Mouse (Mus musculus): ENCODE measurements around the gene Vmn1r142. TPM values are rescaled to one million over a fixed set of nuclear protein-coding genes. Genes with fewer than 3 reads are reported as not detected.
"Not testable (repeated sequence)": the region's sequence is repeated elsewhere in the genome, so short reads cannot be mapped to it uniquely, and the experiment has no call there.

The Vmn1r142 gene
- total RNA-seq (2022), result not detected

DNA sequence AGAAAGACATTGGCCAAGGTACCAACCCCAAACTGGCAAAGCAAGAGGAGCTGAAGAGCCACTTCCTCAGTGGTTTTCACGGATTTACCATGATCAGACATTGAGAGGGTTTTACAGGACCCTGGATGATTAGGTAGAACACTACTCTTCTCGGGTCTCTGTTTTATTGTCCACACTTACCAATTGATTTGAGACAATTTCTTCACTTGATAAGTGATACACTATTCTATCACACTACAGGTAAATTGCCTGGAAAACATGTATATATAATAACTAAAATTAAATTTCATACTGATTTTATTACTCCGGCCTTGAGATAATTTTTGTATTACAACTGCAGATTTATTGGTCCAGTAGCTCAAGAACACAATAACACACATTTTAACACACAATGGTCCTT, at the start of gene Vmn1r142:
Gene Vmn1r142 (minus strand): TSS at position 101 of the 400 bp plus-strand sequence.
- DNase-seq, result not testable (repeated sequence)

DNA sequence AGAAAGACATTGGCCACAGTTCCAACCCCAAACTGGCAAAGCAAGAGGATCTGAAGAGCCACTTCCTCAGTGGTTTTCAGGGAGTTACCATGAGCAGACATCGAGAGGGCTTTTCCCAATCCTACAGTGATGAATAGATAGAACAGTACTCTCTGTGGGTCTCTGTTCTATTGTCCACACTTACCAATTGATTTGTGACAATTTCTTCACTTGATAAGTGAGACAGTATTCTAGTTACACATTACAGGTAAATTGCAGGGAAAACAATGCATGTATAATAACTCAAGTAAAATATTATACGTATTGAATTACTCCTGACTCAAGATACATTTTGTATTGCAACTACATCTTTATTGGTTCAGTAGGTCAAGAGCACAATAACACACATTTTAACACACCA, 37.3 kb upstream of the Vmn1r142 start, which contains the start of gene Gm8653:
Gene Gm8653 (minus strand): TSS at position 101 of the 400 bp plus-strand sequence.
- not testable (repeated sequence) for DNase-seq

DNA sequence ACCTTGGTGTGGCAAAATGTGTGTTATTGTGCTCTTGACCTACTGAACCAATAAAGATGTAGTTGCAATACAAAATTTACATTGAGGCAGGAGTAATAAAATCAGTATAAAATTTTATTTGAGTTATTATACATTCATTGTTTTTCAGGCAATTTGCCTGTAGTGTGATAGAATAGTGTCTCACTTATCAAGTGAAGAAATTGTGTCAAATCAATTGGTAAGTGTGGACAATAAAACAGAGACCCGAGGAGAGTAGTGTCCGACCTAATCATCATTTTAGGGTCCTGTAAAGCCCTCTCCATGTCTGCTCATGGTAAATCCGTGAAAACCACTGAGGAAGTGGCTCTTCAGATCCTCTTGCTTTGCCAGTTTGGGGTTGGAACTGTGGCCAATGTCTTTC, 25.2 kb upstream of the Vmn1r142 start, which contains the start of gene Vmn1r143:
Gene Vmn1r143 (plus strand): TSS at position 301 of the 400 bp plus-strand sequence.
- DNase-seq, result not testable (repeated sequence)

DNA sequence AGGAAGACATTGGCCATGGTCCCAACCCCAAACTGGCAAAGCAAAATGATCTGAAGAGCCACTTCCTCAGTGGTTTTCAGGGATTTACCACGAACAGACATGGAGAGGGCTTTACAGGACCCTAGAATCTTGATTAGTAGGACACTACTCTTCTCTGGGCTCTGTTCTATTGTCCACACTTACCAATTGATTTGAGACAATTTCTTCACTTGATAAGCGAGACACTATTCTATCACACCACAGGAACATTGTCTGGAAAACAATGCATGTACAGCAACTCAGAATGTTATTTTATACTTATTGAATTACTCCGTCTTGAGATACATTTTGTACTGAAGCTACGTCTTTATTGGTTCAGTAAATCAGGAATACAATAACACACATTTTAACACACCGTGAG, 29.2 kb downstream of the Vmn1r142 start, which contains the start of gene Gm10666:
Gene Gm10666 (minus strand): TSS at position 101 of the 400 bp plus-strand sequence.
- DNase-seq, result not testable (repeated sequence)

DNA sequence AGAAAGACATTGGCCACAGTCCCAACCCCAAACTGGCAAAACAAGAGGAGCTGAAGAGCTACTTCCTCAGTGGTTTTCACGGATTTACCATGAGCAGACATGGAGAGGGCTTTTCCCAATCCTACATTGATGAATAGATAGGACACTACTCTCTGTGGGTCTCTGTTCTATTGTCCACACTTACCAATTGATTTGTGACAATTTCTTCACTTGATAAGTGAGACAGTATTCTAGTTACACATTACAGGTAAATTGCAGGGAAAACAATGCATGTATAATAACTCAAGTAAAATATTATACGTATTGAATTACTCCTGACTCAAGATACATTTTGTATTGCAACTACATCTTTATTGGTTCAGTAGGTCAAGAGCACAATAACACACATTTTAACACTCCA, 45.7 kb downstream of the Vmn1r142 start, which contains the start of gene Gm16451:
Gene Gm16451 (minus strand): TSS at position 101 of the 400 bp plus-strand sequence.
- not testable (repeated sequence) for DNase-seq

Other genes with a start within 250 kb of the Vmn1r142 start
- not detected for gene Gm5891, start 242.7 kb downstream of the Vmn1r142 start, total RNA-seq (2022)
- gene Vmn1r137, start 169.4 kb downstream of the Vmn1r142 start, total RNA-seq (2022), result not detected
- not detected for gene Vmn1r138, start 135.1 kb downstream of the Vmn1r142 start, total RNA-seq (2022)
- not detected for gene Gm6176, start 107.7 kb downstream of the Vmn1r142 start, total RNA-seq (2022)
- not detected for gene Vmn1r139, start 95.0 kb downstream of the Vmn1r142 start, total RNA-seq (2022)
- gene Gm16451, start 45.8 kb downstream of the Vmn1r142 start, total RNA-seq (2022), result not detected
- not detected for gene Gm10666, start 29.3 kb downstream of the Vmn1r142 start, total RNA-seq (2022)
- not detected for gene Vmn1r143, start 25.3 kb upstream of the Vmn1r142 start, total RNA-seq (2022)
- gene Gm8653, start 37.2 kb upstream of the Vmn1r142 start, total RNA-seq (2022), result not detected
- not detected for gene Gm8453, start 65.4 kb upstream of the Vmn1r142 start, total RNA-seq (2022)
- gene Gm4187, start 165.7 kb upstream of the Vmn1r142 start, total RNA-seq (2022), result not detected
- not detected for gene Gm8660, start 207.0 kb upstream of the Vmn1r142 start, total RNA-seq (2022)
- gene Vmn1r148, start 249.5 kb upstream of the Vmn1r142 start, total RNA-seq (2022), result not detected